Mouse (Mus musculus) embryonic facial prominence, embryonic 11.5 days (tissue): ENCODE data around the gene Pik3cd. TPM values are rescaled to one million over a fixed set of nuclear protein-coding genes. Genes with fewer than 3 reads are reported as not detected.

Experiments used
- microRNA-seq: library from miRNA; unstranded; fragments of <30 nt; microRNA quantifications from one replicate; pipeline ENCODE4, GENCODE M21; 2016; ENCODE audit warnings: borderline number of aligned reads
- polyA plus RNA-seq: library from polyadenylated mRNA; unstranded; fragments of >200 nt; fragmentation: Nextera tagmentation; extraction: Ambion mirVana; gene quantifications from 2 replicates; pipeline ENCODE4 v1.2.1, GENCODE M21; 2014

The Pik3cd gene
- polyA plus RNA-seq, 1 experiment from 2014 or later: 4.2 TPM

Small RNA genes within 50 kb of the gene (microRNA-seq; reads per million reads assigned to microRNA genes)
- gene Mir7023: not detected

Other genes with a start within 250 kb of the Pik3cd start
- not detected in 2 replicates for gene Rbp7, start 247.6 kb downstream of the Pik3cd start, polyA plus RNA-seq
- not detected in 2 replicates for gene Tmem274, start 225.2 kb downstream of the Pik3cd start, polyA plus RNA-seq
- 12.2 and 12.3 TPM in 2 replicates for gene Nmnat1, start 217.4 kb downstream of the Pik3cd start, polyA plus RNA-seq
- gene Lzic, start 217.3 kb downstream of the Pik3cd start, polyA plus RNA-seq: 58.5 and 61.2 TPM in 2 replicates
- 68.8 and 70.4 TPM in 2 replicates for gene Ctnnbip1, start 184.3 kb downstream of the Pik3cd start, polyA plus RNA-seq
- 27.3 and 28.0 TPM in 2 replicates for gene Clstn1, start 116.1 kb downstream of the Pik3cd start, polyA plus RNA-seq
- 17.5 and 19.8 TPM in 2 replicates for gene Tmem201, start 35.5 kb upstream of the Pik3cd start, polyA plus RNA-seq
- gene Slc25a33, start 71.7 kb upstream of the Pik3cd start, polyA plus RNA-seq: 18.4 and 20.1 TPM in 2 replicates